Mouse (Mus musculus): ENCODE results near the gene Gm21883. TPM values are rescaled to one million over a fixed set of nuclear protein-coding genes. Genes with fewer than 3 reads are reported as not detected.
"Not testable (repeated sequence)": the region's sequence is repeated elsewhere in the genome, so short reads cannot be mapped to it uniquely, and the experiment has no call there.

Gene Gm21883
- not detected in 2 replicates for polyA plus RNA-seq (2016; fragmentation: Nextera tagmentation; extraction: Ambion mirVana)

GRCm38 (mm10) chrX:31574183-31574582 is at the start of gene Gm21883:
Gene Gm21883 (minus strand): TSS chrX:31574283.
- not testable (repeated sequence) for H3K4me1 ChIP-seq (replicated peaks); H3K27ac ChIP-seq; H3K9ac ChIP-seq (replicated peaks); H3K36me3 ChIP-seq; H3K9me3 ChIP-seq; H3K27me3 ChIP-seq; H3K4me3 ChIP-seq (replicated peaks); ATAC-seq (ENCODE audit: insufficient number of reproducible peaks, insufficient read depth, low FRiP score, low TSS enrichment, low read depth); H3K4me2 ChIP-seq
- WGBS, result no CpG with 5 or more reads among the region's 1 CpGs

GRCm38 (mm10) chrX:31618820-31619219 is 44.7 kb upstream of the Gm21883 start, which contains the start of gene Spin2e:
Gene Spin2e (minus strand): TSS chrX:31618920.
- ATAC-seq (ENCODE audit: insufficient number of reproducible peaks, insufficient read depth, low FRiP score, low TSS enrichment, low read depth); H3K27ac ChIP-seq: not testable (repeated sequence)
- WGBS, result 75% methylated on average over 2 of the region's 2 CpGs

More at GRCm38 (mm10) chrX:31618820-31619219, 44.7 kb upstream of the Gm21883 start, which contains the start of gene Spin2e:
- H3K9me3 ChIP-seq; H3K4me3 ChIP-seq (replicated peaks); H3K4me2 ChIP-seq; H3K9ac ChIP-seq (replicated peaks); H3K4me1 ChIP-seq (replicated peaks); H3K27me3 ChIP-seq; H3K36me3 ChIP-seq: not testable (repeated sequence)

Other genes with a start within 250 kb of the Gm21883 start
- gene Btbd35f26, start 237.8 kb downstream of the Gm21883 start, polyA plus RNA-seq (2016; fragmentation: Nextera tagmentation; extraction: Ambion mirVana), result not detected in 2 replicates
- gene Btbd35f19, start 190.4 kb downstream of the Gm21883 start, polyA plus RNA-seq (2016; fragmentation: Nextera tagmentation; extraction: Ambion mirVana), result not detected in 2 replicates
- gene Spin2e, start 44.6 kb upstream of the Gm21883 start, polyA plus RNA-seq (2016; fragmentation: Nextera tagmentation; extraction: Ambion mirVana), result not detected in 2 replicates
- not detected in 2 replicates for gene Btbd35f25, start 142.9 kb upstream of the Gm21883 start, polyA plus RNA-seq (2016; fragmentation: Nextera tagmentation; extraction: Ambion mirVana)